Mouse (Mus musculus) stomach, postnatal 0 days (tissue): ENCODE measurements around the gene Alg1.

Source experiments
- CTCF ChIP-seq: IDR thresholded peaks from 2 replicates; pipeline ENCODE4 v1.5.1; 2016; ENCODE audit warnings: antibody characterized with exemption, low read depth, mild to moderate bottlenecking, moderate library complexity
- EP300 ChIP-seq: optimal IDR thresholded peaks from 2 replicates; pipeline ENCODE3; 2016; ENCODE audit warnings: antibody characterized with exemption

GRCm38 (mm10) chr16:5242355-5242754 lies 8.9 kb downstream of the Alg1 start:
- TF ChIP-seq CTCF (no peak), EP300 (no peak)
